Mouse (Mus musculus): ENCODE data around the gene Jph3. TPM values are rescaled to one million over a fixed set of nuclear protein-coding genes. Genes with fewer than 3 reads are reported as not detected.

The Jph3 gene
- total RNA-seq (2022): 100 to 1,000 TPM; 260 to 313 (median 283) TPM

DNA sequence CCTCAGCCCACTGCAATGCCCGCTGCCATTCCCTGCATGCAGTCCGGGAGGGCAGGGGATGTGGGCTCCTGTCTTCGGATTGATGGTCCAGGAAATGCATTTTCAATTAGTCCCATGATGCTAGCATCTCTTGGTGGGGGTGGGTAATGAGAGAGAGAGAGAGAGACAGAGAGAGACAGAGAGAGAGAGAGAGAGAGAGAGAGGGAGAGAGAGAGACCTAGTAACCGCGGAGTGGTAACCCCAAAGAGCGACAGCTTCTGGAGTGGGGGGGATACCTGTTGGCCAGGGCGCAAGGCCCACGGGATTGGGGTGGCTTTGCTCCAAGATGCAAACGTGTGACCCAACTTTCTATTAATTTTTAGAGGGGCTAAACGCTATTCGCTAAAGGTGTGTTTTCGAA lies at the start of gene Jph3:
Jph3 (plus strand) TSS at position 301 of the 400 bp plus-strand sequence.
- DNase-seq (ENCODE audit: low spot score in 2 of 2): no peak

DNA sequence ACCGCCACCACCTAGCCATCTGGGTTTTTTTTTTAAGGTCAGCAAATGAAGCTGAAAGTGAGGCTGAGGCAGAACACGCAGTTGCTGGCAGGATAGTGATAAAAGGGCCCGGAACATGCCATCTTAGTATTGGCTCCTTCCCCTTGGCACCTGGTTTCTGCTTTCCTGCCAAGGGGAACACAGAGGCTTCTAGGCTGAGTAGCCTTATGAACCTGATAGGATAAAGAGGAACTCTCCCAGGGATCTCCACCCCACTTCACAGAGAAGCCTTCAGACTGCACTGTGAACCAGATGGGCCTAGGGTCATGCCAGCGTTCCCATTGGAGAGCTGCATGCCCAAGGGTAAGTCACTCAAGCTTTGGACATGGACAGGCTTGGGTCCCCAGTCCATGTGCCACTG lies 48.5 kb upstream of the Jph3 start:
- DNase-seq (ENCODE audit: low spot score in 2 of 2): no peak

DNA sequence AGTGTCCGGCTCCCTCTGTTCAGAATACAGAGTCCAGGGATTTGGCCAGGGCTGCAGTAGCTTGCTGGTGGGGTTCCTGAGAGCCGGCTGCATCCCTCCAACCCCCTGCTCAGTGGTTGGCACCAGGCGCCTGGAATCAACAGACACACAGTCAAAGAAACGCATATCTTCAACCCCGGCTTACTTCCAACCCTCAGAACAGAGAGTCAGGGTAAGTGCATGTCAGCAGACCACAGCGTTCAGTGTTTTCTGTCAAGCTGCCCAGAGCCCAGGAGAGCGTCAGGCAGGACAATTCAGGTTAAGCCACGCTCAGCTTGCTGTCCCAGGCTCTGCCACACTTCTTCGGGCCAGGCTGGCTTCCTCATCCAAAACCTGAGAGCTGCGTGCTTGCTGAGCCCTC lies 48.0 kb upstream of the Jph3 start:
- DNase-seq (ENCODE audit: low spot score in 2 of 2): no peak

DNA sequence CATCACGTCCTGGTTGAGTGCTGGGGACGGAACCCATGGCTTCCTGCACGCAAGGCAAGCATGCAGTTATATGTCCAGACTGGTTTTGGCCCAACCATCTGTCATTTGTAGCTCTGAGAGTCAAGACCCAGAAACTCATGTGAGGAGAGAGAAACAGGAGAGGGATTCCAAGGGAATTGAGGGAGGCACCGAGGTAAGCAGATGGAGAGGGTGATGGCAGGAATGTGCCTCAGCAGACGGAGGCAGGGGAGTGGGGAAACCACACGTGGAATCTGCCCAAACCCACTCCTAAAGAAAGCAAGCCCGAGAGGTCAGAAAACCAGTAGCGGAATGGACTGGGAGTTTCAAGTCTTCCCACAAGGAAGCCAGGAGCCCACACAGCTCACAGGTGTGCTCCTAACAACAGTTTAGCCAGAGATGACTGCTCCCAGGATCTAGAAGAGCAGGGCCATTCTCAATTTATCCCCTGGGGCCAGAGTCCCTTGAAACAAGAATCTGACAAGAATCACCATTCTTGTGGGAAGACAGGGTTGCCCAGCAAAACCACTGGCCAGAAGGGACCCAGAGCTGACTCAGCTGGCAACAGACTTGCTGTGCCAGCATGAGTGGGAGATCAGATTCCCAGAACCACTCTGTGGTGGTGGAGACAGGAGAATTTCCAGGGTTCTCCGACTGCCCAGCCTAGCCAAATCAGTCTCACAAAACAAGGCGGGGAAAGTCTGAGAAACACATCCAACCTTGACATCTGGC lies 46.2 kb upstream of the Jph3 start:
- DNase-seq (ENCODE audit: low spot score in 2 of 2): no peak

DNA sequence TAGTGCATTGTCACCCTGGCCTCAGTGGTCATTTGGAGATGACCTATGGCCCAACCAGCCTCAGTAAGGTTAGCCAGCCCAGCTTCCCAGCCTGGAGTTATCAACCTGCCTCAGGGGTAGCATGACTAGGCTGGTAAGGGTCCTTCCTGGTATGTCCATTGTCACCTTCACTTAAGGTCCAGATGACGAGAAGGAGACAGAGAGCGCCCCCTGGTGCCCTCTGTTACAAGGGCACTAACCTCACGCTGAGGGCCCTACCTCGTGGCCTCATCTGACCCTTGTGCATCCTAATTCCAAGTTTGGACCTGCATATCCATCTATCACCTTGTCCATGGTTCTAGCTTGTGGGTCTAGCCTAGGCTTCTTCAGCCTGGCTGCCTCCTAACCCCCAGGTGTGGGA lies 44.0 kb upstream of the Jph3 start:
- DNase-seq (ENCODE audit: low spot score in 2 of 2): no peak

DNA sequence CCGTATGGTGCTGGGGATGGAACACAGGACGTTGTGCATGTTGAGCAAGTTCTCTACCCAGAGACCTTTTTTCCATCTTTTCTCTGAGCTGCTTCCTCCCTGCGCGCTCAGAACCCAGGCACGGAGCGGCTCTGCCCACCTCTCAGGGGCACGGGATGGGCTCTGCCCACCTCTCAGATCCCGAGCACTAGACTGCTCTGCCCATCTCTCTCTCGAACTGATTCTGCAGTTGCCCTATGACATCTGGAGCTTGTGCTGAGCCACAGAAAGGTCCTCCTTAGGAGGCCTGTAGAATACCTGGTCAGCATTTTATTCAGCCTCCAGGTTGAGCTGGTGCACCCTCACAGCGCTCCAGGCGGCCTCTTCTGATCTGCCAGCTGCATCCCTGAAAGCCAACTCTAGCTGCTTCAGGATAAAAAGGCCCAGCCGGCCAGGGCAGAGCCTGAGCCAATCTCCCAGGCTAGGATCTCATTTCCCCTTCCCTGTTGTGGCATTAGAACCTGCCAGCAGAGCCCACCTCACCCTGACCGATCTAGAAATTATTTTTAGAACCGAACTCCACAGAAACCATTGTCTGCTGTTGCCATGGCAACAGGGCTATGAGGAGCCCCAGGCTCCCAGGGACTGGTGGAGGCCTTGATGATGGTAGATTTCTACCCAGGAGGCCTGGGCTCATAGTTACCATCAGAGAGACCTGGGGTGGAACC lies 41.8 kb upstream of the Jph3 start:
- peak; percentile 70 to 71 for DNase-seq (ENCODE audit: low spot score in 2 of 2)

DNA sequence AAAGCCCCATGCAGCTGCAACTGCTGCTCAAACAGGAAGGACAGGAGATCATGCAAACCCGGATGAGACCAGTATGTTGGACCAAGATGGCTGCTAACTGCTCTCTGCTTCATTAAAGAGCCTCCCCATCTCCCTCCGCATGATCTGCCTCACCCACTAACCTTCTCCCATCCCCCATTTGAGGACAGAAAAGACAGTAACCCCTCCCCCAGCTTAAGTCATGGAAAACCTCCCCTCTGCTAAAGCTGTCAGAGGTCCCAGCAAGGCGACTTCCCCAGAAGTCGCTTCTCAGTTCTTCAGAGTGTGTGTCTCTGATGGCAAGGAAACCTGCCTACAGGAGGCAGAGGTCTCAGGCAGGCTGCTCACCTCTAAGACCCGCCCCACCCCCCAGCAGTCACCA lies 40.9 kb upstream of the Jph3 start:
- DNase-seq (ENCODE audit: low spot score in 2 of 2): no peak

DNA sequence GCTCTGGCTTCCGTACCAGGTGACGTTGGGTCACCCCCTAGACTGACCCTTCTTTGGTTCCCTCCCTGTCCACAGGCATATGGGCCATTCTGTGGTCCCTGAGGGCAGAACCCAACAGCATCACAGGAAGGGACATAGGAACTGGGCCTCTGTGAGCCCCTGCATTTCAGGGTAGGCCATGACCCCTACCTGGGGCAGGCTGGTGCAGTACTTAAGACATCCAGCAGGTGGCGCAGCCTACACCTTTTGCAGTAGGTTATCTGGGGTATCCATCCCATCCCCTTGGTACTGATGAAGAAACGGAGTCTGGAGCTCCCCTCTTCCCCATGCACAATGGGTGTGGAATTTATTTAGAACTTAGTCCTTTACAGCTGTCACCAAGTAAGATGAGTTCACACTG lies 35.0 kb upstream of the Jph3 start:
- peak in 1 of 2 experiments; percentile 54 for DNase-seq (ENCODE audit: low spot score in 2 of 2)

DNA sequence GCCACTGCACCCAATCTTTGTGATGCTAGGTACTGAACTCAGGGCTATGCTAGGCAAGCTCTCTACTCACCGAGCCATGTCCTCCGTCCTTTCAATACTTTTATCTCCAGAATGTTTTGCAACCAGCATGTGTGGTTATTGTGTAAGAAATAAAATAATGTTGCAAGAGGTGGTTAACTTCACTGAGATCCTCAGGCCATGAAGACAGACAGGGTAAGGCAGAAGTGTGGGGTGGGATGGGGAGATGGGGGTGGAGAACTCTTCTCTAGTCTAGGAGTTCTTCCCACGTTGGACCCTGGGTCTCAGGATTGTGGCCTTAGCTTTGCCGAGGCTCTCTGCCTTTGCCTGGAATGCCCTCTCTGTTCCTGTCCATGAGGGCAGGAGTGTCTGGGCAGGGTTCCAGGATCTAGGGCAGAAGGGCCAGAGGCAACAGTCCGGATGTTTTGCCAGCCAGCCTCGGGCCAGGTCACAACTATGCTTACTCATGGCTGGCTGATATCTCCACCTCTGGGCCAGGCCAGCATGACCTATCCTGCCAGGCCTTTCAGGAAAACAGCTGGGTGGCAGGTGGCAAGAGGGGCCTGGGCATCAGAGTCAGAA lies 33.7 kb upstream of the Jph3 start:
- no peak for DNase-seq (ENCODE audit: low spot score in 2 of 2)

DNA sequence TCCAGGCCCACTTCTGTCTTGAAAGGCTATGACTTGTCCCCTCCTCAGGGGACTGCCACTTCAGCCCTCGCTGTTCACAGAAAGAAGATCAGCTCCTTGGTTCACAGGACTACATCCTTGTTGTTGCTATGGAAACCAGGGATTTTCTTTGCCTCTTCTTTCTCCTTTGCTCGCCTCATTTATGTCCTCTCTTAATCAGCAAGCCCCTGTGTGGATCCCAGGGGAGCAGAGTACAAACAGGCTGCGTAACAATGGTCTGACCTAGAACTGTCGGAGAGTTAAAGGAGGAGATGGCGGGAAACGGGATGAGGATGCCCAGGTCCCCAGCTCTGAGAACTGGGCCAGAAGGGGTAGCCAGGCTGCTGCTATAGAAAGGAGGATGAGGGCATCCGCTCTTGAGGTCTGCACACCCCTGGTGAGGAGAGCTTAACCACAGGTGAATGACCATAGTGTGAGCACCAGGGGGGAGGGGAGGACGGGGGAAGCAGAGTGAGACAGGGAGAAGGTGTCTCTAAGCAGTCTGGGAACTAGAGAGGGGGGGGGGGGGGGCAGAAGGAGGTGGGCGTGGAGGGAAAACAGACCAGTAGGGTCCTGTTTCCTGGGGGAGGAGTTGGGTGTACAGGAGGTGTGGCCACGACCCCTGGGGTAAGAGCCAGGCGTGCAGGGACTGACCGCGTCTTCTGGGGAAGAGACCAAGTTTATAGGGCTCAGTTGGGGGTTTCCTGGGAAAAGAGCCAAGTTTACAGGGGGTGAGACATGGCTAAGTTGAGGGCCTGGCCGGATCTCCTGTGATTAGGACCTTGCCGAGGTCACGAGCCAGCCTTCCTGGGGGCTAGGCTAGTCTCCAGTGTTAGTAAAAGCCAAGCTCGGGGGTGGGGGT lies 31.4 kb upstream of the Jph3 start:
- no peak for DNase-seq (ENCODE audit: low spot score in 2 of 2)

DNA sequence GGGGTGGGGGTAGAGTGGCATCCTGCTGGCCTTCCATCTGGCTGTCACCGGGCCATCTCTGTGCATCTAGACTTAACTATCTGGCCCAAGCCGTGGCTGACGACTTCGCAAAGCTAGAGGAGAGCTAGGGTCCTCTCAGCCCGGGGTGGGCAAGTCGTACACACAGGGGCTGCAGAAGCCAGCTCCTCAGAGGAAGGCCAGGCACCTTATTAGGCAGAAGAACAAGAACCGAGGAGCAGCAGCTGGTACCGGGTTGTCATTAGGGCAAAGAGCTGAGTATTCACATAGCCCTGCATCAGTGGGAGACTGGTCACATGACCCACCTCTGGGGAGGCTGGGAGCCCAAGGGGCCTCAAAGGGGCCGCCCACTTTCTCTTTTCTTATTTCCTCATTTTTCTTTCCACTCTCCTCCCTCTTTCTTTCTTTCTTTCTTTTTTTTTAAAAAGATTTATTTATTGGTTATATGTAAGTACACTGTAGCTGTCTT lies 30.8 kb upstream of the Jph3 start:
- DNase-seq (ENCODE audit: low spot score in 2 of 2): no peak

DNA sequence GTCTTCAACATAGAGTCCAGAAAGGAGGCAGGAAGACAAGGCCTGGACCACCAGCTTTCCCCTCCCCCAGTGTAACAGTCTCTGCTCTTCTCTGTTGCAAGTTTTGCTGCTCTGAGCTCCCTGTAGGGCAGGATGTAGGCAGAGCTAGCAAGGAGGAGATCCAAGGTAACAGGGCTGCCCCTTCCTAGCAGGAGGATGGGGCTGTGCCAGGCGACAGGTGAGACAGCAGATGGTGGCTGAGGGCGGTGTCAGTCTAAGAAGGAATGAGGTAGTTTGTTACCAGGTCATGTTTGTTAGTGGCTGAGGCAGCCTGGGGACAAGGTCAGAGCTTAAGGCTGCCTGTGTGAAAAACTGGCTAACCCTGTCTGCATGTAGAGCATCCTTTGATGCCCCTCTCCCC lies 29.5 kb upstream of the Jph3 start:
- DNase-seq (ENCODE audit: low spot score in 2 of 2): no peak

DNA sequence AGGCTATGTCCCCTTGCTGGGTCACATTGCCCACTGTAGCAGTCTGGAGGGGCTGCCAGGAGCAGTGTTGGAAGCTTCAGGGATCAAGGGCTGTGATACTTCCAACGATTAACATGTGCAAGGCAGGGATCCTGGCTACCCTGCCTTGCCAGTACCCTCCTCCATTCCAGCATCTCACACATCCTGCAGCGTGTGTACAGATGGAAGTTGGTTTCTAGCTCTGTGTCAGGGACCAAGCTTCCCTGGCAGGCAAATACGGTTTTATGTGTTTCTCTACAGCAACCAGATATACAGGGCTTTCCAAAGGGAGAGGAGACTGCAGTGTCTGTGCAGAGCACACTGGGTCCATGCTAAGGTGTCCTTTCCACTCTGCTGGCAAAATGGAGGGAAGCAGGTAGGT lies 24.2 kb upstream of the Jph3 start:
- DNase-seq (ENCODE audit: low spot score in 2 of 2): no peak

DNA sequence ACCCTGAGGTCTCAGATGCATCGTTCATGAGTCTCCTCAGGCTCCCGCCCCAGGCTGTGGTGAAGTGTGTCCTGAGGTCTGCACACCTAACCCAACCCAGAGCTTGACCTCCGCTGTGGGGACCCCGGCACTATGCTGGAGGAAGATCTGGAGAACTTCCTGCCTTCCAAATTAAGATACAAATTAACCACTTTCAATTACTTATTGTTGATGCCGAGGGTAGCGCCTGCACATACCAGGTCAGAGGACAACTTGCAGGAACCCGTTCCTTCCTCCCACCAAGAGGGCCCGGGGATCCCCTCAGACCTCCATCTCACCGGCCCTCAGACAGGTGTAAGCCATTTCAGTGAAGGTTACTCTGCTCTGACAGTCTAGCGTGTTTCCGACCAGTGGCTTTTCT lies 22.5 kb upstream of the Jph3 start:
- no peak for DNase-seq (ENCODE audit: low spot score in 2 of 2)

DNA sequence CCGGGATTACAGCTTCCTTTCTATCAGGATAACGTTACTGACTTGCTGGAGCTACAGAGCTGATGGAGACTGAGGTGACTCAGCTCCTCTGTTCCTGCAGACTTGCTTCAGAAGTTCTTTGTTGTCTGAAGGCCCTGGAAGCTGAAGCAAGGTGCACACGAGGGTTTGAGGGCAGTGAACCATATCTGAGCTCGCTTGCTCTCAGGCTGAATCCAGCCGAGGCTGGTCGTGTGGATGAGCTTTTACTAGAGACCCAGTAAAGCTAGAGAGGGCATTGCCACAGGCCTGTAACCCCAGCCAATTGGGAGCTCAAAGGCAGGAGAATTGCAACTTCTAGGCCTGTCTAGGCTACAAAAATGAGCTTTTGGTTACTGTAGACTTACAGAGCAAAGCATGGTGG lies 21.0 kb upstream of the Jph3 start:
- DNase-seq (ENCODE audit: low spot score in 2 of 2): no peak

DNA sequence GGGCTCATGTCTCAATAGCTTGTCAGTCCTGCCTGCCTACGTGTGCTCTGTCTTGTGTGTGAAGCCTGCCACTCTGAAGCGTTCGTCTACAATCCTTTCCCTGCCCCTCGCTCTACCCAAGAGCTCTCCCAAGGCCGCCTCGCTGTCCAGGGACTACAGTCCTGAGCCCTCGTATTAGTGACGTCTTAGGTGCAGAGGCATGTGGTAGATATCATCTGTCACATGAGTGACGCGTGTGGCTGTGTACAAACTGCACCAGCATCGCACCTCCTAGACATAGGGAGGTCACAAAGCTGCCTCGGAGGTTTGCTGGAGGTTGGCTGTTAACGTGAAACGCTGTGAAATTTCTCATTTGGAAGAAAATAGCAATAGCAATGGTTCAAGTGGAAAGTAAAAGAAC lies 11.9 kb upstream of the Jph3 start:
- no peak for DNase-seq (ENCODE audit: low spot score in 2 of 2)

DNA sequence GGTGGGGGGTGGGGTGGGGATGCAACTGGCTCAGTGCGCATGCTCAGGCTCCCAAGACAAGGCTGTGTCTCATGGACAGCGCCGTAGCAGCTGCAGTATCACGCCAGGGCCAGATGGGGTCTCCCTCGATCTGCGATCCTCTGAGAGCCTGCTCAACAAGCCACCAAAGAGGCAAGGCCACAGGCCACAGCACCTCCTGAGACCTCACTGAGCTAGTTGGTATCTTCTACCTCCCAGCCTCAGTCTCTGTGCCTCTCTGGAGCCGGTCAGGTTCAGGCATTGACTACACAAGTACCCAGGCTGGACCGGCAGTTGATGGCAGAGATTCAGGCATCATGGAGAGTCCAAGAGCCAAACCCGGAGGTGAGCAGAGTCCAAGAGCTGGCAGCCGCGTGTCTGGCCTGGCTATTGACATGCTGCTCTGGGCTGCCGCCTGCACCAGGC lies 11.4 kb upstream of the Jph3 start:
- peak; percentile 89 to 96 for DNase-seq (ENCODE audit: low spot score in 2 of 2)

DNA sequence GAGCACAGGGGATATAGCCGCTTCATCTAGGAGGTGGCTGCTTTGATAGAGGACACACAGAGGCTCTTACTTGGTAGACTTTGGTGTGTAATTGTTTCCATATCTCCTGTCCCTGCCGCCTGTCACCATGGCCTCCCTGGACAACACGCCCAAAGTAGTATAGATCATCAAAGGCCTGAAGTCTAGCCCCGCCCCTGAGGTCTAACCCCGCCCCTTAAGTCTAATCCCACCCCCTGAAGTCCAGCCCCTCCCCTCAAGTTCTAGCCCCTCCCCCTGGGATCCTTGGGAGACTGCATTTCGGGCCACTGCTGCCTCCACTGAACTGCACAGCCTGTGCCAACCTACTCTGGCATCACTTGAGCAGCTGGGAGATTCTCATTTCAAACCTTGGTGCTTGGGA lies 10.5 kb upstream of the Jph3 start:
- DNase-seq (ENCODE audit: low spot score in 2 of 2): no peak

DNA sequence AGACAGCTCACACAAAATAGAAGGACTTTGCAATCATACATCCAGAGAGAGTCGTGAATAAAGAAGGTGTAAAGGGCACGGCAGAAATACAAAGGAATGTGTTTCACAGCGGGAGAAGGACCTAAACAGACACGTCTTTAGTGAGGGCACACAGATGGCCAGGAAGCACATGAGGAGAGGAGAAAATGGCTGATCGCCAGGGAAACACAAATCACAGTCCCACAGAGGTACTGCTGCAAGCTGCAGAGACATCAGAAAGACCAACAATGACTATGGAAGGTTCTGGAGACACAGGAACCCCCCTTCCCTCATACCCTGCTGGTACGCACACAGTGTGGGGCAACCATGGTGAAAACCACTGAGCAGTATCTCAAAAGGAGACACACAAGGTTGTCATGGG lies 8.4 kb upstream of the Jph3 start:
- no peak for DNase-seq (ENCODE audit: low spot score in 2 of 2)

DNA sequence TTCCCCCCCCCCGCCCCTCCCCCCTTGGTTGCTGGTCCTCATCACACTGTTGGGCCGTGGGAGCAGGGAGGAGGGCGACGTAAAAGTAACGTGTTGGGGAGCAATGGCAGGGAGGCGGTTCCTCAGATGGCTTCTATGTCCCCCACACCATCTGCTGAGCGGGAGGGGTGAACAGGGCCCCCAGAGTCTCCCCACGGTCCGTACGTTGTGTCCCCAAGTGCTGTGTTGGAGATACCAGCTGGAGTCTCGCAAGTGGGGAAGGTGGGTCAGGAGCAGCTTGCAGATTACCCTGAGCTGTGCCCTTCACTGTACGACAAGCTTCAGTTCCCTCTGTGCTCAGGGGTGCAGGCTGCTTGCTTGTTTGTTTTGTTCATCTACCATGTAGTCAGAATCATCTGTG lies 5.6 kb upstream of the Jph3 start:
- DNase-seq (ENCODE audit: low spot score in 2 of 2): peak in 1 of 2 experiments; percentile 46

DNA sequence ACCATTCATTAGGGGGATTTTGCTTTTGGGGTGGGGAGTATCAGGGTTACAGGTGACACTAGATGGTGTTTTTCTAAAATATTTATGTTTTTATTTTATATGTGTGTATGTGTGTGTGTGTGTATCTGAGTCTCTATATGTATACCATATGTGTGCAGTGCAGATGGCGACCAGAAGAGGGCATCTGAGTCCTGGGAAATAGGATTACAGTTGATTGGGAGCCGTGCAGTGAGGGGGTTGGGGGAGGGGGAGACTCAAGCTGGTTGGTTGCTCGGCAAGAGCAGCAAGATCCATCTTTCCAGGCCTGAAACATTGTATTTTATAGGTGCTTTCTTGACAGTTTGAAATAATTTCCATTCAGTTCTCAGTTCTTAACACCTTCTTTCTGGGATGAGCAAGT lies 2.3 kb upstream of the Jph3 start:
- DNase-seq (ENCODE audit: low spot score in 2 of 2): no peak

DNA sequence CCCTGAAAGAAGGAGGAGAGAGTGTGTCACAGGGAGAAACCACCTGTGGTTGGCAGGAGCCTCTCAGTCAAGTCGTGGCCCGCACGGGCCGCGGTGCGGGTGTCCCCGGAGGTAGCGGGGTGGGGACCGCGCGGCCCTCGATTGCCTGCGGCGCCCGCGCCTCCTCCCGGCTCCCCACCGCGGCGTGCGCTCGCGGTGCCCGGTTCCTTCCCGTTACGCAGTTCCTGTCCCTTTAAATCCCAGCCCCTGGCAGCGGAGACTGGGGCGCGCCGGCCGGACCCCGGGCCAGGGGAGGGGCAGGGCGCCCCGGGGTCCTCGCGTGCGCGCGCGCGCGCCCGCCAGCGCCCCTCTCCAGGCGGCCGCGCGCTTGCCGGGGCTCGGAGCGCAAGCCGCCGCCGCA lies 331 bp downstream of the Jph3 start:
- no peak for DNase-seq (ENCODE audit: low spot score in 2 of 2)

All from layer of hippocampus, adult 8-10 months (tissue).